In genomic region chr16:43575066-43575465, GRCm38 (mm10) we compare ENCODE assay signal across 9 mouse cellular contexts.
DNase-seq lines count a peak whose midpoint lies in the region; ATAC-seq and TF ChIP-seq lines count a peak whose summit lies in the region.
"Had no signal": no experiment of that assay in that cellular context is flagged by ENCODE, and none has a peak within 500 bp of the region (broad histone marks: within the 10 kb centered on the region; RNA-seq: fewer than 3 reads in every experiment).

No protein-coding gene starts in this region.

- DNase-seq in gastrocnemius, adult 2 months: no peak
- no peak for DNase-seq in gastrocnemius, postnatal 14 days
- DNase-seq in lung, postnatal 14 days: peak; percentile 45
- no peak for DNase-seq in lung, postnatal 0 days (ENCODE audit: low spot score)
- DNase-seq in urinary bladder, postnatal 10 days (ENCODE audit: low spot score): no peak
- DNase-seq in right cerebral cortex, postnatal 36 days (ENCODE audit: low spot score in 2 of 2): no peak
- DNase-seq: adrenal gland, postnatal 10 days had no signal

- H3K36me3 ChIP-seq in lung, postnatal 0 days (ENCODE audit: insufficient read depth, low read length): no peaks in the 10 kb centered on the region
- H3K36me3 ChIP-seq in heart, embryonic 12.5 days: peaks cover 2% of the 10 kb centered on the region; the same call in 1 of the 2 replicates
- H3K36me3 ChIP-seq in neural tube, embryonic 14.5 days (ENCODE audit: control insufficient read depth, insufficient read depth, low read length): peaks cover 11% of the 10 kb centered on the region

- H3K27me3 ChIP-seq in lung, postnatal 0 days (replicated peaks; ENCODE audit: insufficient read depth, low read length): no peaks in the 10 kb centered on the region
- no peaks in the 10 kb centered on the region for H3K27me3 ChIP-seq in heart, embryonic 12.5 days (replicated peaks)
- no peaks in the 10 kb centered on the region for H3K27me3 ChIP-seq in neural tube, embryonic 14.5 days (ENCODE audit: control insufficient read depth, insufficient read depth, low read length)

- no peak for TF ChIP-seq EP300 in lung, postnatal 0 days (IDR thresholded peaks at IDR 0.05)

- intact Hi-C loops in gastrocnemius, adult 2 months (cut with DNase I): loop anchor here (5.0 kb wide), 2 partner anchors 38 to 188 kb away; no protein-coding TSS in a partner anchor
- intact Hi-C loops in gastrocnemius, postnatal 14 days (cut with DNase I; ENCODE audit: low total_unique reads): no loop called here

- no peak for TF ChIP-seq CTCF in gastrocnemius, adult 2 months (IDR thresholded peaks at IDR 0.05)
- TF ChIP-seq CTCF in lung, postnatal 0 days (IDR thresholded peaks at IDR 0.05): no peak

- no peak for ATAC-seq in lung, postnatal 0 days
- no peak for ATAC-seq in heart, embryonic 12.5 days (ENCODE audit: insufficient number of reproducible peaks, low FRiP score)
- ATAC-seq in neural tube, embryonic 14.5 days (ENCODE audit: low read depth): peak; percentile 52; the same call in 1 of the 2 replicates

- H3K9me3 ChIP-seq in lung, postnatal 0 days (ENCODE audit: low read length): no peaks in the 10 kb centered on the region
- no peaks in the 10 kb centered on the region for H3K9me3 ChIP-seq in heart, embryonic 12.5 days (replicated peaks)
- no peaks in the 10 kb centered on the region for H3K9me3 ChIP-seq in neural tube, embryonic 14.5 days (ENCODE audit: control insufficient read depth, low read length)

- H3K4me1 ChIP-seq in lung, postnatal 0 days (ENCODE audit: insufficient read depth, low read depth, low read length): peaks cover 7% of the 10 kb centered on the region; the same call in 1 of the 2 replicates
- H3K4me1 ChIP-seq in heart, embryonic 12.5 days (replicated peaks): peaks cover 64% of the 10 kb centered on the region
- H3K4me1 ChIP-seq in neural tube, embryonic 14.5 days (ENCODE audit: control insufficient read depth, insufficient read depth, low read length): peaks cover 9% of the 10 kb centered on the region; the same call in 1 of the 2 replicates

- peak overlapping the region; percentile 86 for H3K27ac ChIP-seq in gastrocnemius, adult 2 months
- H3K27ac ChIP-seq in lung, postnatal 0 days (ENCODE audit: low read length): no peak overlapping the region
- H3K27ac ChIP-seq in heart, embryonic 12.5 days (ENCODE audit: poor library complexity, severe bottlenecking): peak overlapping the region; percentile 77
- peak overlapping the region; percentile 6; the same call in 1 of the 2 replicates for H3K27ac ChIP-seq in neural tube, embryonic 14.5 days (ENCODE audit: low read depth, low read length)

- H3K4me2 ChIP-seq in lung, postnatal 0 days (replicated peaks; ENCODE audit: low read depth, low read length): no peak overlapping the region
- peak overlapping the region; percentile 53 for H3K4me2 ChIP-seq in heart, embryonic 12.5 days
- no peak overlapping the region for H3K4me2 ChIP-seq in neural tube, embryonic 14.5 days (ENCODE audit: low read depth, low read length)

- no peak overlapping the region for H3K9ac ChIP-seq in lung, postnatal 0 days (replicated peaks; ENCODE audit: low read depth)
- peak overlapping the region; percentile 56; the same call in 1 of the 2 replicates for H3K9ac ChIP-seq in heart, embryonic 12.5 days
- H3K9ac ChIP-seq in neural tube, embryonic 14.5 days (replicated peaks; ENCODE audit: low read depth, low read length): no peak overlapping the region

- 41% methylated on average over 4 of the region's 4 CpGs for WGBS in lung, postnatal 0 days
- WGBS in heart, embryonic 12.5 days: 28% methylated on average over 4 of the region's 4 CpGs
- 37% methylated on average over 4 of the region's 4 CpGs for WGBS in neural tube, embryonic 14.5 days

- H3K4me3 ChIP-seq in gastrocnemius, adult 2 months: no peak overlapping the region
- H3K4me3 ChIP-seq in lung, postnatal 0 days (ENCODE audit: low read depth, low read length): no peak overlapping the region
- no peak overlapping the region for H3K4me3 ChIP-seq in heart, embryonic 12.5 days
- H3K4me3 ChIP-seq in neural tube, embryonic 14.5 days (ENCODE audit: low read depth, low read length): no peak overlapping the region
